Mouse (Mus musculus) CH12.LX (cell line): ENCODE measurements around the gene Plce1.

Source experiments
- CTCF ChIP-seq, 2 experiments: IDR thresholded peaks in 1 of 2; conservative IDR thresholded peaks in 1 of 2; 2 replicates each; pipeline ENCODE4 v1.5.1; 2011 to 2012; ENCODE audit warnings: low read depth in 2 of 2, low read length in 2 of 2, improper control_type of control experiment in 1 of 2, inconsistent platforms in 1 of 2, mild to moderate bottlenecking in 1 of 2, moderate library complexity in 1 of 2
- POLR2A ChIP-seq: IDR thresholded peaks from 2 replicates; pipeline ENCODE4 v1.6.1; 2011; ENCODE audit warnings: low read depth, mild to moderate bottlenecking, improper control_type of control experiment, low read length
- ZC3H11A ChIP-seq: IDR thresholded peaks from 2 replicates; pipeline ENCODE4 v1.6.1; 2012; ENCODE audit warnings: low read depth, mild to moderate bottlenecking, inconsistent platforms, low read length, improper control_type of control experiment

DNA sequence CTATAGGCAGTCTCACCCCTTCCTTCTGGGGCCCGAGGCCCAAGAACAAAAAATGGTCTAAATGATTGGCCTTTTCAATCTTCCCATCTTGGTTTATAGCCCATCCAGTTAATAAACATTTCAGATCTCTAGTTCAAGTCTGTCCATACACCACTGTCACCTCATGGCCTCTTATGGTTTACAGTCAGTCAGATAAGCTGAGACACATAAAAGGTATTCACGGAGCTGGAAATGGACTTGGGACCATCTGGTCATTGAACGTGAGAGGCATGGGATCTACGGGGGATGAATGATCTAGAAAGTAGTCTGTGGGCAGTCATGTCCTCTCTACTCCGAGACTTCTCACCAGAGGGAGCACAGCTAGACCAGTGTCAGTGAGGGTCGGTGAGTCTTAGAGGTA lies 210.6 kb downstream of the Plce1 start:
- TF ChIP-seq ZC3H11A, result no peak
- TF ChIP-seq CTCF (conservative IDR thresholded peaks at IDR 0.05 in 1 of 2, IDR thresholded peaks at IDR 0.05 in 1 of 2; ENCODE audit: low read depth in 2 of 2, low read length in 2 of 2), result no peak
- no peak for TF ChIP-seq POLR2A
